Mouse (Mus musculus) ES-CJ7 (cell line): ENCODE measurements around the gene Olfr1340.

Source experiments
- DNase-seq: peaks from one replicate; pipeline ENCODE4 v3.0.0; 2011; ENCODE audit warnings: low read depth, low spot score

Olfr1340 gene

DNA sequence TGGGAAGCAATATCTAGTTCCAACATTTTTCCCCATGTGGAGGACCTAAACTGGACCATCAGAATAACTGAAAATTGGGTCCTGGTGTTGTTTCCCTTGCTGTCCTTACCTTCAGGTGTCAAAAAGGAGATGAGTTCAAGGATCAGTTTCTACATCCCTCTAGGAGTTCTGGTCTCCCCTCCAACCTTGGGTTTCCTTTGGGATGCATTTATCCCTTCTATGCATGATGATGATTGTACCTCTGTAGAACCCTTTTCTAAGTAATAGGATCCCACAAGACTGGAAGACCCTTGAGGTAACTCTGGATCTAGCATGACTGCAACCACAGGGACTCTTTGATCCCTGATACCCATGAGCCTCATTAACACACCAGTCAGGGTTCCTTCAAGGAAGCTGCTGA, at the start of gene Olfr1340:
Gene Olfr1340 (plus strand): TSS at position 301 of the 400 bp plus-strand sequence.
- no peak for DNase-seq

- peak; percentile 79 for DNase-seq
These were observed 32.9 kb upstream of the Olfr1340 start for GRCm38 (mm10) chr4:118687086-118687485.

- DNase-seq = no peak
These were observed 27.4 kb upstream of the Olfr1340 start, which contains the start of gene Olfr1342 for GRCm38 (mm10) chr4:118692412-118692973. Olfr1342 (minus strand) TSS chr4:118692756.

GRCm38 (mm10) chr4:118693812-118694211, 26.1 kb upstream of the Olfr1340 start:
- no peak for DNase-seq

GRCm38 (mm10) chr4:118703223-118703622, 16.7 kb upstream of the Olfr1340 start, which contains the start of gene Olfr1341:
Olfr1341 (plus strand) TSS chr4:118703523.
- no peak for DNase-seq

DNA sequence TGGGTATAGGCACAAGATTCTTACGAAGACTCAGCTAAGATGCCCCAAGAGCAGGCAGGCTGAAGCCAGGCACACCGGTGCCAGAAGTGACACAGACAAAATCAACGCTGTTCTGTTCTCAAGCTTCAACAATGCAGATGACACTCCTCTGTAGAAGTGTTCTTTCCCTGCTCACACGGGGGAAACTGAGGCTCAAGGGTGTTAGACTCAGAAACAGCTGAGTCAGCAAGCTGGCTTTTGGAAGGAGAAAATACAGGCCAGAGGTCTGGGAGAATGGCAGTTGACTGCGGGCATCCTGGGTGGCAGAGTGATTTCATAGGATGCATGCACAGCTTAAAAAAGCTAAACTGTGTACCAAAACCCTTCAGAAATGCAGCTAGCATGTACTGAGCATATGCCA, 11.9 kb upstream of the Olfr1340 start:
- DNase-seq = no peak

GRCm38 (mm10) chr4:118711656-118712055, 8.3 kb upstream of the Olfr1340 start:
- DNase-seq = peak; percentile 89

DNA sequence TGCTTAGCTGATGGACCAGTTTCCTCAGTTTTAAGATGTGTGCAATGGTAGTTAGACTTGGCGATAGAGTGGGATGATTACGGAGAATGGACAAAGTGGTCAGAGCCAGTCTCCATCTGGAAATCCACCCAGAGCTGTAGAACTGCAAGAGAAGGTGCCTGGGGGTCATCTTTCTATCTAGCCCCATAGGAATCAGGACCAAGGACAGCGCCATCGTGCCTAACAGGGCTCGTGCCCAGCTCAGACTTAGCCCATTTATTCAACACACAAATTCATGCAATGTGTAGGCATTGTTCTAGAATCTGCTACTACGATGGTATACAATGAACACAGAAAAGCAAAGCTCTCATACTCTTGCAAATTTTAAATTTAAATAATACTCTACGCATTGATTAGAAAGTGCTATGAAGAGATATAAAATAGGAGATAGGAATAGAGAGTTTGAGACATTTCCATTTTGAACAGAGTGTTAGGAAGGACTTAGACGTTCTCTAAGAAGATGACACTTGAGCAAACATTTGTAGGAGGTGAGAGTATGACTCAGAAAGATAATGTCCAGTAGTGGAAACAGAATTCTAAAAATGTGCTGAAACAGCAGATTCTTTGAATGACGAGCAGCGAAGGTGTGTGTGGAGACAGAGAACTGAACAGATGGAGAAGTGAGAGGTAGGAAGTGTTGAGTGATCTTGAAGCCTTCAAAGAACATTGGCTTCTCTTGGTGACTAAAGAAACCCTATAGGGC, 2.0 kb downstream of the Olfr1340 start:
- DNase-seq = peak; percentile 41

DNA sequence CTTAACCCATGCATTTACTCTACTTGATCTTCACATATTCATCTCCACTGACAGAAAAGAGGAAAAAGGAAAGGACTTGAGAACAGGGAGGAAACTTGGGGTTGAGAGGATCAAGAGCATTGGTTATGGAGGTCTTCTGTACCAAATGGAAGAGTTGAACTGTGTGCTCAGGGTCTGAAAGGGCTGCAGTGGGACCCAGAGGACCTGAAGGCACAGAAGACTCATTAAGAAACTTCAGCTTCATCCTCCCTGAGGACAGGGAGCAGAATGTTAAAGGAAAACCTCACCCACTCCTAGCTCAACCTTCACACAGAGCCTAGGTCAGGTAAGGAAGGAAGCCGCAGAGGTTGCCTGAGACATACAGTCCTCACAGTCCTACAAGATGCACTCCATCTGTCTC, 11.9 kb downstream of the Olfr1340 start, which contains the start of gene Olfr1339:
Gene Olfr1339 (plus strand): TSS at position 301 of the 400 bp plus-strand sequence.
- no peak for DNase-seq

- peak; percentile 32 for DNase-seq
These were observed 19.6 kb downstream of the Olfr1340 start for GRCm38 (mm10) chr4:118739574-118739973.

- peak; percentile 99 for DNase-seq
These were observed 21.2 kb downstream of the Olfr1340 start for GRCm38 (mm10) chr4:118740988-118741698.

DNA sequence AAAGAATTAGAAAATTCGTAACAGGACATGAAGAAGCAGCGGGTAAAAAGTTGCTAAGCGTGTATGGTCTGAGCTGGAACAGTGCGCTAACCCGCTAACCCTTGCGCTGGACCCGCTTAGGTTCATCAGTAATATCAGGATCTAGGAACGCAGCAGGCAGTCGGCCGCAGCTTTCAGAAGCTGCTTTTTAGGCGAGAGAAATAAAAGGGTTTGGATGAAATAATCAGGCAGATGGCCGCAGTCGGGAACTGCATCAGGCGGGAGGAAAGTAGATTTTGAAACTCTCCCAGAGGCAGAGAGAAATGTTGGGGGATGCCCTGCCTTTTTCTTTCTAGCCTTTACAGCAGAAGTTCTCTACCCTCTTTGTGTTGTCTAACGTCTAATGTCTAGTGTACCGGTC, 21.9 kb downstream of the Olfr1340 start:
- DNase-seq = no peak

DNA sequence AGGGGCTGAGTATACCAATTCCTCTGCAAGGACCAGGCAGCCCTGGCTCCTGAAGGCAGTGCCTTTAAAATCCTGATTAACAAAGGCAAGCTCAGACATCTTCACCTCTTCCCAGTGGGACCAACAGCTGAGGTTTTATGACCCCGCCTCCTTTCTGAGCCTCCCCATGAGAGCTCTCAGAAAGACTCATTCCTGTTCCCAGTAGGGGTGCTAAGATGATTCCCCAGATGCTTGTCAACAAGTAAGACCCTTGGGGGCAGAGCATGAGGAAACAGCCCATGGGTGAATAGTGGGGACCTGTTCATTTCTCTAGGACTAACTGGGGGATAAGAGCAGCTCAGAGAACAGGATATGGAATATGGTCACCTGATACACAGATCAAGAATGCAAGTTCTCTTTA, 38.7 kb downstream of the Olfr1340 start, which contains the start of gene Olfr1338:
Gene Olfr1338 (minus strand): TSS at position 101 of the 400 bp plus-strand sequence.
- DNase-seq = no peak
